Mouse (Mus musculus): ENCODE data around the gene Ryr3. TPM values are rescaled to one million over a fixed set of nuclear protein-coding genes. Genes with fewer than 3 reads are reported as not detected.

Ryr3 gene
- 1 to 10 TPM; 2.4 to 2.6 TPM for total RNA-seq (2021)
- long read RNA-seq, experiment 1, partial matches to known transcripts = 0 of 1 reads
- long read RNA-seq, experiment 1, other reads (novel, unspliced or antisense) = 1 of 1 reads
- long read RNA-seq, experiment 2, partial matches to known transcripts = 0 of 1 reads
- long read RNA-seq, experiment 2, other reads (novel, unspliced or antisense) = 1 of 1 reads

GRCm38 (mm10) chr2:113216746-113217461 is at the start of gene Ryr3:
Ryr3 (minus strand) TSS chr2:113217096.
- intact Hi-C loops (cut with DNase I; ENCODE audit: low total_unique reads) = no loop called here
- peak; percentile 26 for DNase-seq

DNA sequence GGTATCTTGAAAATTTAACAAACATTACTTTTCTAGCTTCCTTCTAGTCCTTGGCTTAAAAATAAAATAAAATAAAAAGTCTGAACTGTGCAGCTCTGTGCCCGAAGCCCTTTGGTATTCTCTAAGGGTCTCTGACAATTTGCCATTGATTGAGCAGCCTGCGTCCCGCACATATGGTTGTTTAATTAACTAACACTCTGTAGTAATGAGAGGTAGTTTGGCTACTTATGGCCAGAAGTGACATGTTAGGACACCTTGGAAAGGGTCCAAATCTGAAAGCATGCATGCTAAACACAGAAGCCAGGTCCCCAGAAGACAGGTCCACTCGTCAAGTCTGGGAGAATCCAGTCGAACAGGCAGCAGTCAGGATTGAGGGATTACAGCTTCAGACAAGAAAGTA is 22.0 kb upstream of the Ryr3 start:
- intact Hi-C loops (cut with DNase I; ENCODE audit: low total_unique reads) = loop anchor here (5.0 kb wide), 1 partner anchor 442 kb away; no protein-coding TSS in a partner anchor
- no peak for DNase-seq

GRCm38 (mm10) chr2:113236993-113237392 is 20.1 kb upstream of the Ryr3 start:
- intact Hi-C loops (cut with DNase I; ENCODE audit: low total_unique reads) = loop anchor here (5.0 kb wide), 1 partner anchor 440 kb away; no protein-coding TSS in a partner anchor
- DNase-seq = no peak

DNA sequence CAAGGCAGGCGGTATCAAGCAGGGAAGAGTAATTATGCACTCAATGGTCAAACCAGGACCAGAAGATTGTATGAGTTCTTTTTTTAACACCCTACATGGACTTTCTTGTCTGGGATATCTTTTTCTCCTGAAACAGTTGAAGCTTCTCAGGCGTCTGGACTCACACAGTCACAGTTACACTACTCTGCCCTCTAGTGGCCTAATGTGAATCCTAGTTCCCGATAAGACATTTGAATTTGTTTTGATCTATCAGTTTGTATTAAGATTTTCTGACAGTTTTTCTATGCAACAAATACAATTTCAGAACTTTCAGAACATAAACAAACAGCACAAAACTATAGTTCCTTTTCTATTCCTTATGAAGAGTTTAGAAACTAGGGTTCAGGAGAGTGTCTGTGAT is 17.7 kb upstream of the Ryr3 start:
- no peak for DNase-seq
- intact Hi-C loops (cut with DNase I; ENCODE audit: low total_unique reads) = no loop called here

DNA sequence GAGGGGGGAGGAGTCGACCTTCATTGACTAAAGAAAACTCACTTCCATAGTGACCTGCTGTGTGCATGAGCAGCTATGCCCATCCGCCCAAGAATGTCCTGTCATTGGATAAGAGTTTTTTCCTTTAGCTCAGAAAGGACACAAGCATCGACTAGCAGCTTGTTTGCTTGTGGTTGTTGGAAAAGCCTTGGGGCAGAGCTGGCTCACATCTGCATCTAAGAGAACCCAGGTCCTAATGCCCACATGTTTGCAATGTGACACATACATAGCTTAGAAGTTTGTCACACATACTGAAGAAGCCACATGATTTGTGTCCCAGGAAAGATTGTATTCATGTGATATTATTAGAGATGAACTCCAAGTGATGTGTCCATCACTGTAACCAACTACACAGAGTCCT is 16.5 kb upstream of the Ryr3 start:
- intact Hi-C loops (cut with DNase I; ENCODE audit: low total_unique reads) = no loop called here
- no peak for DNase-seq

- no peak for DNase-seq
- intact Hi-C loops (cut with DNase I; ENCODE audit: low total_unique reads) = no loop called here
These were observed 671 bp downstream of the Ryr3 start for GRCm38 (mm10) chr2:113216105-113216745.

GRCm38 (mm10) chr2:113210023-113210422 is 6.9 kb downstream of the Ryr3 start:
- intact Hi-C loops (cut with DNase I; ENCODE audit: low total_unique reads) = no loop called here
- DNase-seq = no peak

- DNase-seq = no peak
- intact Hi-C loops (cut with DNase I; ENCODE audit: low total_unique reads) = no loop called here
These were observed 7.6 kb downstream of the Ryr3 start for GRCm38 (mm10) chr2:113209263-113209662.

- intact Hi-C loops (cut with DNase I; ENCODE audit: low total_unique reads) = no loop called here
- no peak for DNase-seq
These were observed 14.0 kb downstream of the Ryr3 start for GRCm38 (mm10) chr2:113202857-113203256.

- no peak for DNase-seq
- intact Hi-C loops (cut with DNase I; ENCODE audit: low total_unique reads) = no loop called here
These were observed 17.7 kb downstream of the Ryr3 start for GRCm38 (mm10) chr2:113199030-113199679.

- DNase-seq = no peak
- intact Hi-C loops (cut with DNase I; ENCODE audit: low total_unique reads) = no loop called here
These were observed 29.7 kb downstream of the Ryr3 start for GRCm38 (mm10) chr2:113187158-113187557.

DNA sequence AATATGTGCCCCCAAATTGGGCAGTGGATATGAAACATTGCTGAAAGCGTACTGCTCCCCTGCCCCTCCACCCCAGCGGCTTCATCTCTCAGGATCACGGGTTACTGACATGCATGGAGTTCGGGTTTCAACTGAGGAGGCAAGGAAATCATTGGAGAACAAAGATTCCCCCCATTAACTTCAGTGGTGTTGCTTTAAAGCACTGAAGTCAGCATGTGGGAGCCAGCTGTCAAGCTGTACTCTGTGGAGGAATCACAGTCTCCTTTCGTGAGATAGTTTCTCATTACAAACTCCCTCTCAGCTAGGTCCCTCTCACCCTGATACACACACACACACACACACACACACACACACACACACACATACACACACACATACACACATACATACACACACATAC is 35.2 kb downstream of the Ryr3 start:
- no peak for DNase-seq
- intact Hi-C loops (cut with DNase I; ENCODE audit: low total_unique reads) = no loop called here

DNA sequence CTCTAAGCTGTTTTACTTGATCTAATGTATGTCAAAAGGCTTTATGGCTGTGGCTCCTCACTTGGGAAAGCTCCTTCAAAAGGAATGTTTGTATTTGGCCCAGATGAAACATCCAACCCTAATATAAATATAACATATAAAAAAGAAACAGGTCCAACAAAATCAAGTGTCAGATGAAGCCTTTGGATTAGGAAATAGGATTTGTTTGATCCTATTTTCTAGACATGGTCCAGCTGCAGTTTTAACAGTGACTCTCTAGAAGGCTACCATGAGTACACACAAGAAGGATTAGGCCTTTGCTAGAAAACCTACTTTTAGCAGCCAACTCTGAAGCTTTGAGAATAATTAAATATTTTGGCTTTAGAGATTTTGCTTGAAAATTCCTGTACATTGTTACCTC is 38.8 kb downstream of the Ryr3 start:
- no peak for DNase-seq
- intact Hi-C loops (cut with DNase I; ENCODE audit: low total_unique reads) = no loop called here

GRCm38 (mm10) chr2:113176337-113176736 is 40.6 kb downstream of the Ryr3 start:
- DNase-seq = no peak
- intact Hi-C loops (cut with DNase I; ENCODE audit: low total_unique reads) = no loop called here

- no peak for DNase-seq
- intact Hi-C loops (cut with DNase I; ENCODE audit: low total_unique reads) = no loop called here
These were observed 48.8 kb downstream of the Ryr3 start for GRCm38 (mm10) chr2:113168096-113168495.

GRCm38 (mm10) chr2:113161494-113161893 is 55.4 kb downstream of the Ryr3 start:
- no peak for DNase-seq
- intact Hi-C loops (cut with DNase I; ENCODE audit: low total_unique reads) = no loop called here

DNA sequence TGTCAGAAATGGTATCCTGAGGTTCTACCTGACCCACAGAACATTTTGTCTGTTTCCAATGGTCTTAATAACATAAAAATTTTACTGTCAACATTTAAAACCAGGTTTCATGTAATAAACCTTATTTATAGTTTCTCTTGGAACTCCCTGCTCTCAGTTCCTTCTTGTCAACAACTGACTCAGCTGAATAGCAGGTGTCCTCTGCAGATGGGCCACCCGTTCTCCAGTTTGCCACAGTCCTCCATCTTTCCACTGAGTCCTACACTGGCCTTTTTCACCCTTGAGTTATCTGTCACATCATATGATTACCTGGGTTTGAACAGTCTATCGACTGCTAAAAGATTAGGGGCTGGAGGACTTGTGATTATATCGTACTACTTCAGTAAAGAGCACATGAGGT is 79.1 kb downstream of the Ryr3 start:
- intact Hi-C loops (cut with DNase I; ENCODE audit: low total_unique reads) = no loop called here

DNA sequence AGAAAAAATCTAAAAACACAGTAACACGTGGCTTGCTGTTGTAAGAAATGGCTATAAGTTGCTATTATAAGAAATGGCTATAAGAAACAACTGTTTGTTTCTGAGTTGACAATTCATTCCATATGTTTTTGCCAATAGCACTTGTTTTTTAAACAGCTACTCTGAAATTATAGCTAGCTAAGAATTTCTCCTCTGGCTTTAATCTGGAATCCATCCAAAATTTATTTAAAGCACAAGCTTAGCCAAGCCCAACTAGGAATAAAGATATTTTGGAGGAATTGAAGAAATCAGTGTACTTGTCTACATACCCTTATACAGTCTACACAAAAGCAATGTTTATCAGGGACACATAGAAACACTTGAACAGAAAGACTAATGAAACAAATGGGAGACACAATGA is 93.4 kb downstream of the Ryr3 start:
- DNase-seq = no peak
- intact Hi-C loops (cut with DNase I; ENCODE audit: low total_unique reads) = no loop called here

More for the DNA sequence above, 79.1 kb downstream of the Ryr3 start:
- DNase-seq = no peak

DNA sequence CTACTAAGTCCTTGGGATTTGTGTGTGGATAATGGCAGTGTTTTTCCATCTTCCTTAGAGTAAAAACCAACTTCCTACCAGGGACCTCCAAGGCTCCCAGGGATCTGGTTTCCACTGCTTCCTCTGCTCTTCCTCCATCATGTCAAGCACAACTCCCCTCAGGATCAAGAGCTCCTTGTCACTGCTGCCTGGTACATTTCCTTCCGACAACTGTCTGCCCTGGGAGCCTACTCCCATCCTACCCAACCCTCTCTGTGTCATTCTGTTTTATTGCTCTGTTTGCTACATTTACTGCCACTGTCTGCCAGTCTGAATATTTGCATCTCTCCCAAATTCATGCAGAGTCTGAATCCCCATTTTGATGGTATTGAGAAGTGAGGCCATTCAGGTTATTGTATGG is 97.8 kb downstream of the Ryr3 start:
- intact Hi-C loops (cut with DNase I; ENCODE audit: low total_unique reads) = no loop called here
- no peak for DNase-seq

GRCm38 (mm10) chr2:113116788-113117187 is 100.1 kb downstream of the Ryr3 start:
- intact Hi-C loops (cut with DNase I; ENCODE audit: low total_unique reads) = no loop called here
- no peak for DNase-seq

All from gastrocnemius, postnatal 14 days (tissue).